Mouse (Mus musculus) adrenal gland, adult 18-20 months (tissue): ENCODE measurements around the gene Mat2a. TPM values are rescaled to one million over a fixed set of nuclear protein-coding genes. Genes with fewer than 3 reads are reported as not detected.

Source experiments
- DNase-seq, 2 experiments: peaks; one replicate each; pipeline ENCODE4 v3.0.0; 2021 to 2022; ENCODE audit warnings: low spot score in 2 of 2
- total RNA-seq, 2 experiments: library from RNA; stranded (reverse); gene quantifications; 1 replicate in 1 of 2; 2 replicates in 1 of 2; pipeline ENCODE4 v1.2.3; 2021

The Mat2a gene
- total RNA-seq, 2 experiments from 2014 or later: 291 to 320 TPM

- no peak for DNase-seq
Measured at GRCm38 (mm10) chr6:72418279-72418678, 21.1 kb downstream of the Mat2a start.

GRCm38 (mm10) chr6:72415964-72416772 is 23.2 kb downstream of the Mat2a start:
- DNase-seq: no peak

GRCm38 (mm10) chr6:72415181-72415580 is 24.2 kb downstream of the Mat2a start:
- no peak for DNase-seq

- DNase-seq: peak; percentile 92 to 93
Measured at GRCm38 (mm10) chr6:72414076-72414756, 25.1 kb downstream of the Mat2a start, which contains the start of gene Ggcx. Ggcx (plus strand) TSS chr6:72414308.

- no peak for DNase-seq
Measured at GRCm38 (mm10) chr6:72410518-72410917, 28.8 kb downstream of the Mat2a start.

- no peak for DNase-seq
Measured at GRCm38 (mm10) chr6:72410003-72410402, 29.4 kb downstream of the Mat2a start.

GRCm38 (mm10) chr6:72409567-72409966 is 29.8 kb downstream of the Mat2a start:
- peak; percentile 54 to 62 for DNase-seq

- DNase-seq: peak; percentile 73 to 83
Measured at GRCm38 (mm10) chr6:72407119-72407518, 32.2 kb downstream of the Mat2a start.

GRCm38 (mm10) chr6:72405356-72405755 is 34.0 kb downstream of the Mat2a start:
- no peak for DNase-seq

GRCm38 (mm10) chr6:72401875-72402274 is 37.5 kb downstream of the Mat2a start:
- peak; percentile 75 to 82 for DNase-seq

GRCm38 (mm10) chr6:72399967-72400366 is 39.4 kb downstream of the Mat2a start:
- no peak for DNase-seq

GRCm38 (mm10) chr6:72396837-72397251 is 42.5 kb downstream of the Mat2a start:
- no peak for DNase-seq

- DNase-seq: no peak
Measured at GRCm38 (mm10) chr6:72392341-72392740, 47.0 kb downstream of the Mat2a start.

- DNase-seq: peak; percentile 62 to 64
Measured at GRCm38 (mm10) chr6:72390795-72391521, 48.4 kb downstream of the Mat2a start.

- DNase-seq: peak; percentile 81 to 83
Measured at GRCm38 (mm10) chr6:72389941-72390771, 49.2 kb downstream of the Mat2a start, which contains the start of gene Vamp8. Vamp8 (minus strand) TSS chr6:72390703.

- peak; percentile 42 to 52 for DNase-seq
Measured at GRCm38 (mm10) chr6:72389471-72389940, 49.9 kb downstream of the Mat2a start.

GRCm38 (mm10) chr6:72388791-72389329 is 50.5 kb downstream of the Mat2a start:
- DNase-seq: no peak

- DNase-seq: no peak
Measured at GRCm38 (mm10) chr6:72388266-72388665, 51.1 kb downstream of the Mat2a start.

- DNase-seq: no peak
Measured at GRCm38 (mm10) chr6:72387816-72388215, 51.5 kb downstream of the Mat2a start.

GRCm38 (mm10) chr6:72386561-72386960 is 52.8 kb downstream of the Mat2a start:
- no peak for DNase-seq
